Mouse (Mus musculus) stomach, postnatal 0 days (tissue): ENCODE data around the gene Tmf1. TPM values are rescaled to one million over a fixed set of nuclear protein-coding genes. Genes with fewer than 3 reads are reported as not detected.
A peak's percentile ranks its signal among the peaks of the same experiment; 100 is the strongest.

Experiments
- ATAC-seq: fragments of 200-750 bp; cut with Nextera tagmentation; 2 replicates; pipeline ENCODE4 v1.8.0; 2017; ENCODE audit not compliant: low FRiP score, low TSS enrichment
- DNase-seq: peaks from one replicate; pipeline ENCODE4 v3.0.0-alpha.2; 2016; ENCODE audit warnings: low spot score
- H3K27ac ChIP-seq: fragments of 300-500 bp; sonication (generic); replicated peaks from 2 replicates; pipeline ENCODE4 v1.5.1; 2014; ENCODE audit warnings: mild to moderate bottlenecking, control low read depth
- H3K27me3 ChIP-seq: fragments of 300-500 bp; sonication (generic); 2 replicates; pipeline ENCODE4 v1.6.1; 2014; ENCODE audit warnings: low read length; ENCODE audit not compliant: control insufficient read depth, insufficient read depth
- H3K36me3 ChIP-seq: fragments of 300-500 bp; sonication (generic); 2 replicates; pipeline ENCODE4 v1.6.1; 2014; ENCODE audit warnings: low read length, mixed read lengths; ENCODE audit not compliant: control insufficient read depth, insufficient read depth
- H3K4me1 ChIP-seq: fragments of 300-500 bp; sonication (generic); replicated peaks from 2 replicates; pipeline ENCODE4 v1.6.1; 2014; ENCODE audit warnings: antibody characterized with exemption; ENCODE audit not compliant: control insufficient read depth, insufficient read depth
- H3K4me2 ChIP-seq: fragments of 300-500 bp; sonication (generic); replicated peaks from 2 replicates; pipeline ENCODE4 v1.6.1; 2014; ENCODE audit warnings: low read depth, mild to moderate bottlenecking, control low read depth, moderate library complexity
- H3K4me3 ChIP-seq: fragments of 300-500 bp; sonication (generic); 2 replicates; pipeline ENCODE4 v1.5.1; 2014; ENCODE audit warnings: low read depth, low read length, control low read depth
- H3K9ac ChIP-seq: fragments of 300-500 bp; sonication (generic); 2 replicates; pipeline ENCODE4 v1.6.1; 2014; ENCODE audit warnings: mild to moderate bottlenecking, low read length, control low read depth, mixed read lengths
- H3K9me3 ChIP-seq: fragments of 300-500 bp; sonication (generic); 2 replicates; pipeline ENCODE4 v1.6.1; 2016; ENCODE audit warnings: low read length; ENCODE audit not compliant: control insufficient read depth
- CTCF ChIP-seq: IDR thresholded peaks from 2 replicates; pipeline ENCODE4 v1.5.1; 2016; ENCODE audit warnings: antibody characterized with exemption, low read depth, mild to moderate bottlenecking, moderate library complexity
- EP300 ChIP-seq: optimal IDR thresholded peaks from 2 replicates; pipeline ENCODE3; 2016; ENCODE audit warnings: antibody characterized with exemption
- WGBS: fragments of 180-500 bp; shearing (Covaris S2); extraction: QIAGEN DNeasy Blood & Tissue Kit; methylation state at CpG from one replicate; pipeline ENCODE4 v1.1.7; 2014; 5-methylcytosine and 5-hydroxymethylcytosine counted together
- polyA plus RNA-seq: library from polyadenylated mRNA; unstranded; fragments of >200 nt; fragmentation: Nextera tagmentation; extraction: Ambion mirVana; gene quantifications from 2 replicates; pipeline ENCODE4 v1.2.1, GENCODE M21; 2015

Gene Tmf1
- polyA plus RNA-seq, 1 experiment from 2014 or later, result 34.3 TPM

DNA sequence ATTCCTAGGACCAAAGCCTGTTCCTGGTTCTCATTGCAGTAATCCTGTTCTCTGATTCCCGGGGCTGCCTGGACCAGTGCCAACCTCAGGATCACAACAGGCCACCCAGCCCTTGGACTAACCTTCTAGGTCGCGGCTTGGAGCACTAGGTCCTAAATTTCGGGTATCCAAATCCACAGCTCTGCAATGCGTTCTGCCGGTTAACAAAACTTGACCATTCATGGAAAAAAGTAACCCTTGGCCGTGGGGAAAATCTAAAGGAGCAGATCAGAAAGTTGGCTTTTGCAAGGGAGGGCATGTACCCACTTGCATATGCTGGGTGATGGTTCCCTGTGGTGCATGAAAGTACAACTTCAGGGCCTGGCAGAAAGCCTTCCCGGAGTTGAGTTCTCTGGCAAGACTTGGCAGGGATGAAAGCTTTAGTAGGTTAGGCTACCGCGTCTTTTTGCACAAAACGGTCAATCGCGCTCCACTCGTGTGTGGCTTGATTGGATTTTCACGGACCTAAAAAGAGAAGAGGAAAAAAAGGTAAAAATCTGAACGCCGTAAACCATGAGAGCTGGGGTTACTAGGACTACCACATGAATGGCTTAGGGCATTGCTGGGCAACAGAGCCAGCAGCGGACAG, 31.1 kb downstream of the Tmf1 start:
- H3K9me3 ChIP-seq, result no peaks in the 10 kb centered on the region
- H3K4me2 ChIP-seq, result peak overlapping the region; percentile 98
- 10% methylated on average over 18 of the region's 18 CpGs for WGBS
- DNase-seq, result peak; percentile 62
- no peaks in the 10 kb centered on the region; the same call in 1 of the 2 replicates for H3K36me3 ChIP-seq
- ATAC-seq, result no peak
- H3K4me1 ChIP-seq, result no peaks in the 10 kb centered on the region
- TF ChIP-seq CTCF, result no peak
- TF ChIP-seq EP300, result no peak
- H3K27ac ChIP-seq, result peak overlapping the region; percentile 95
- peak overlapping the region; percentile 73 for H3K4me3 ChIP-seq
- H3K9ac ChIP-seq, result peak overlapping the region; percentile 93
- no peaks in the 10 kb centered on the region for H3K27me3 ChIP-seq

GRCm38 (mm10) chr6:97145156-97145555, 33.8 kb downstream of the Tmf1 start:
- no peak overlapping the region for H3K27ac ChIP-seq
- 76% methylated on average over 7 of the region's 7 CpGs for WGBS
- no peak overlapping the region for H3K4me2 ChIP-seq

GRCm38 (mm10) chr6:97144359-97144758, 34.6 kb downstream of the Tmf1 start:
- H3K27ac ChIP-seq, result no peak overlapping the region
- DNase-seq, result no peak

More at GRCm38 (mm10) chr6:97145156-97145555, 33.8 kb downstream of the Tmf1 start:
- Histone ChIP-seq H3K9ac (no peak overlapping the region), H3K4me3 (no peak overlapping the region), H3K9me3 (no peaks in the 10 kb centered on the region), H3K27me3 (no peaks in the 10 kb centered on the region), H3K4me1 (no peaks in the 10 kb centered on the region), H3K36me3 (no peaks in the 10 kb centered on the region; the same call in 1 of the 2 replicates)
- TF ChIP-seq CTCF (no peak), EP300 (no peak)
- DNase-seq (no peak), ATAC-seq (no peak)

GRCm38 (mm10) chr6:97142611-97143010, 36.3 kb downstream of the Tmf1 start:
- no peak for DNase-seq
- WGBS, result 70% methylated on average over 8 of the region's 8 CpGs
- TF ChIP-seq CTCF, result no peak
- TF ChIP-seq EP300, result no peak

More at GRCm38 (mm10) chr6:97144359-97144758, 34.6 kb downstream of the Tmf1 start:
- TF ChIP-seq CTCF (no peak), EP300 (no peak)
- no peaks in the 10 kb centered on the region for H3K9me3 ChIP-seq
- 40% methylated on average over 7 of the region's 7 CpGs for WGBS
- H3K36me3 ChIP-seq, result no peaks in the 10 kb centered on the region; the same call in 1 of the 2 replicates
- H3K27me3 ChIP-seq, result no peaks in the 10 kb centered on the region
- H3K4me1 ChIP-seq, result no peaks in the 10 kb centered on the region
- H3K4me2 ChIP-seq, result no peak overlapping the region
- no peak overlapping the region for H3K9ac ChIP-seq
- no peak overlapping the region for H3K4me3 ChIP-seq
- ATAC-seq, result no peak

DNA sequence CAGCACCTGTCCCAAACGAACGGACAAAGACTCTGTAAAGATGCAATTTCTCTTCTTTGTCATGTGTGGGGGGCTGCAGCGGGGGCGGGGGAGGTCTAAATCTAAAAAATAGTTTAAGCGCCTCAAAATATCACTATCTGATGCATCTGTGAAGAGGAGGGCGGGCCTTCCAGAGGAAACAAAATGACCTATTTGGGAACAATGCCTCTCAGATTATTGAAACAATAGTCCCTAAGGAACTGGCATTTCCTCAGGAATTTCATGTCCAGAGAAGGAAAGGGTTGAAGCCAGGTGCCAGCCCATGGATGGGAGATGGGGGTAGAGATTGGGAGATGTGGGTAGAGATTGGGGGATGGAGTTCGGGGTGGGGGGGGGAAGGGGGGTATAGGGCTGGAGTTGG, 37.1 kb downstream of the Tmf1 start:
- H3K9ac ChIP-seq, result no peak overlapping the region
- H3K9me3 ChIP-seq, result no peaks in the 10 kb centered on the region
- H3K27ac ChIP-seq, result no peak overlapping the region
- no peaks in the 10 kb centered on the region; the same call in 1 of the 2 replicates for H3K36me3 ChIP-seq
- no peak for TF ChIP-seq EP300
- TF ChIP-seq CTCF, result no peak
- no peak for ATAC-seq
- no peaks in the 10 kb centered on the region for H3K27me3 ChIP-seq
- 73% methylated on average over 7 of the region's 7 CpGs for WGBS
- H3K4me3 ChIP-seq, result no peak overlapping the region
- no peak overlapping the region for H3K4me2 ChIP-seq
- no peak for DNase-seq
- H3K4me1 ChIP-seq, result no peaks in the 10 kb centered on the region

More at GRCm38 (mm10) chr6:97142611-97143010, 36.3 kb downstream of the Tmf1 start:
- Histone ChIP-seq H3K27me3 (no peaks in the 10 kb centered on the region), H3K36me3 (no peaks in the 10 kb centered on the region; the same call in 1 of the 2 replicates), H3K9ac (no peak overlapping the region), H3K4me3 (no peak overlapping the region), H3K4me1 (no peaks in the 10 kb centered on the region), H3K27ac (no peak overlapping the region), H3K9me3 (no peaks in the 10 kb centered on the region), H3K4me2 (no peak overlapping the region)
- no peak for ATAC-seq

- ATAC-seq (no peak), DNase-seq (no peak)
- Histone ChIP-seq H3K4me3 (no peak overlapping the region), H3K27me3 (no peaks in the 10 kb centered on the region), H3K9ac (no peak overlapping the region), H3K4me1 (no peaks in the 10 kb centered on the region), H3K27ac (no peak overlapping the region), H3K36me3 (no peaks in the 10 kb centered on the region; the same call in 1 of the 2 replicates), H3K9me3 (no peaks in the 10 kb centered on the region), H3K4me2 (no peak overlapping the region)
- WGBS, result 84% methylated on average over 5 of the region's 5 CpGs
- TF ChIP-seq EP300 (no peak), CTCF (no peak)
Observed at GRCm38 (mm10) chr6:97132707-97133303, 46.1 kb downstream of the Tmf1 start.
